Mouse (Mus musculus) layer of hippocampus, adult 11-12 months (tissue): Measurements from ENCODE around the gene Gm20449.
"Not testable (repeated sequence)": the region's sequence is repeated elsewhere in the genome, so short reads cannot be mapped to it uniquely, and the experiment has no call there.

Source experiments
- DNase-seq: peaks from one replicate; pipeline ENCODE4 v3.0.0; 2022; ENCODE audit warnings: low spot score

Gene Gm20449

GRCm38 (mm10) chr7:41499389-41500049 is at the start of gene Gm20449, which contains the start of gene AW146154:
Gene Gm20449, minus strand, starts transcription at chr7:41499417.
Gene AW146154, minus strand, starts transcription at chr7:41499890.
- peak; percentile 99 for DNase-seq

GRCm38 (mm10) chr7:41512672-41513071 is 13.5 kb upstream of the Gm20449 start:
- no peak for DNase-seq

- DNase-seq, result no peak
These were observed 13.0 kb upstream of the Gm20449 start for GRCm38 (mm10) chr7:41512207-41512606.

- DNase-seq, result peak; percentile 10
These were observed 3.2 kb upstream of the Gm20449 start for GRCm38 (mm10) chr7:41502402-41502801.

GRCm38 (mm10) chr7:41500151-41500934 is 1.1 kb upstream of the Gm20449 start:
- DNase-seq, result peak; percentile 79

- not testable (repeated sequence) for DNase-seq
These were observed 214 bp downstream of the Gm20449 start for GRCm38 (mm10) chr7:41499018-41499388.

GRCm38 (mm10) chr7:41498464-41498863 is 753 bp downstream of the Gm20449 start:
- DNase-seq, result peak; percentile 20

GRCm38 (mm10) chr7:41497871-41498270 is 1.3 kb downstream of the Gm20449 start:
- peak; percentile 14 for DNase-seq

- no peak for DNase-seq
These were observed 47.4 kb downstream of the Gm20449 start for GRCm38 (mm10) chr7:41451864-41452263.

GRCm38 (mm10) chr7:41448596-41448995 is 50.6 kb downstream of the Gm20449 start, which contains the start of gene Vmn2r57:
Gene Vmn2r57, minus strand, starts transcription at chr7:41448696.
- DNase-seq, result not testable (repeated sequence)

GRCm38 (mm10) chr7:41394130-41394529 is 105.1 kb downstream of the Gm20449 start:
- no peak for DNase-seq

- peak; percentile 87 for DNase-seq
These were observed 105.9 kb downstream of the Gm20449 start, which contains the start of gene AI987944 for GRCm38 (mm10) chr7:41393048-41393971. Gene AI987944, minus strand, starts transcription at chr7:41393379.
